Mouse (Mus musculus) monocyte, adult 2 months (primary cell): ENCODE results near the gene Alkbh2.

Experiments used
- DNase-seq, 2 experiments: peaks; one replicate each; pipeline ENCODE4 v3.0.0; 2022; ENCODE audit warnings: low spot score in 2 of 2, low read depth in 1 of 2

Alkbh2 gene

GRCm38 (mm10) chr5:114101873-114102272, 26.1 kb downstream of the Alkbh2 start:
- no peak for DNase-seq

GRCm38 (mm10) chr5:114100390-114101099, 27.5 kb downstream of the Alkbh2 start:
- no peak for DNase-seq

GRCm38 (mm10) chr5:114099709-114100389, 28.2 kb downstream of the Alkbh2 start:
- DNase-seq, result peak; percentile 53 to 75

GRCm38 (mm10) chr5:114091057-114091807, 36.8 kb downstream of the Alkbh2 start, which contains the start of gene Svop:
Gene Svop (minus strand): TSS chr5:114091570.
- peak in 1 of 2 experiments; percentile 7 for DNase-seq

GRCm38 (mm10) chr5:114090421-114091013, 37.5 kb downstream of the Alkbh2 start:
- DNase-seq, result no peak

GRCm38 (mm10) chr5:114087875-114088480, 40.0 kb downstream of the Alkbh2 start:
- no peak for DNase-seq

- no peak for DNase-seq
Observed at GRCm38 (mm10) chr5:114085501-114085900, 42.5 kb downstream of the Alkbh2 start.

GRCm38 (mm10) chr5:114077009-114077408, 51.0 kb downstream of the Alkbh2 start:
- no peak for DNase-seq
